Mouse (Mus musculus) urinary bladder, postnatal 25 days (tissue): ENCODE measurements around the gene Mroh3.

Experiments
- DNase-seq: peaks from one replicate; pipeline ENCODE4 v3.0.0; 2022; ENCODE audit warnings: low spot score

The Mroh3 gene

DNA sequence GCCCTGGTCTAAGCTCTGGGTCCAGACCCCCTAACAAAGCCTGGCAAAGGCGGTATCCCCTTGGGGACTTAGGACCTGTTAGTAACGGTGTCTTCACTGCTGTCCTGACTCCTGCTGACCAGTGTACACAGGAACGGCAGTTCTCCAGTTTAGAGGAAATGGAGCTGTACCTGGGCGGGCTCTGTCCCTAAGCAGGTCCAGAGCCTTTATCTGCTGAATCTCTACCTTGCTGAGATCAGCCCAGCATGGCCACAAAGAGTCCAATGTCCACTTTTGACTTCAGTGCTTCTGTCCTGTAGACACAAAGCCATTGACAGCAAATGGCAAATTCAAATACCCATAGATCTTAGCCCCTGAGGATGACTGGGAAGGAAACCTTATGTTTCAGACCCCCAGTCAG, 55.7 kb downstream of the Mroh3 start:
- no peak for DNase-seq

DNA sequence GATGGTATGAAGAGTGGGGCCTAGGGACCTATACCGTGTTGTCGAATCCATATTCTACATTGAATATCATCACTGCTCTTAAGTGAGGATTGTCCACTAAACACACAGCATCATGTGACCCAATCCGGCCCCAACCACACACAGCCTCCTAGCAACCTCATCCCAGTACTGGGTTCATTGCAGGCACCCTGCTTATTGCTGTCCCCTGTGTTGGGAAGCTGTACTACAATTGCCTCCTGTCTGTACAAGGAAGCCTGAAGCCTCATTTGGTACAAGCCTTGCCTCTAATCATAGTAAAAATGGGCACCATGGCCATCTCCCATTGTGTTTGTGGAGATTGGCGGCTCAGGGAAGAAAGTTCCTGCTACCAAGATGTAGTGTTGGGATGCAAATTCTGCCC, 56.3 kb downstream of the Mroh3 start:
- DNase-seq = no peak

DNA sequence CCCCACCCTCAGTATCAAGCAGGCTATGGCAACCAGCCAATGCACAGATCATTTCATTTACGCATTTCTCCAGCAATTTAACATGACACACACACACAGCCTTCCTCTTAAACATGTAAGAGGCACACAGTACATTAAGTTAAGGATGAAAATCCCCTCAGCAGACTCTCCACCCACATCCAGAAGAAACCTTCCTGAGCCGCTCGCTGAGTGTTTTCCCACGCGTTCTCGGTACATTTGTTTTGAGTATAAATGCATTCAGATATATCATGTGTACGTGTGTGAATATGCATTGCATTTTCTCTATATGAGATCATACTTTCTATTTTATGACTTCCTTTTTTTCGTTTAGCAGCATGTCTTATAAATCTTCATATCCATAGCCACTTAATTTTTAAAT, 61.3 kb downstream of the Mroh3 start:
- DNase-seq = no peak

DNA sequence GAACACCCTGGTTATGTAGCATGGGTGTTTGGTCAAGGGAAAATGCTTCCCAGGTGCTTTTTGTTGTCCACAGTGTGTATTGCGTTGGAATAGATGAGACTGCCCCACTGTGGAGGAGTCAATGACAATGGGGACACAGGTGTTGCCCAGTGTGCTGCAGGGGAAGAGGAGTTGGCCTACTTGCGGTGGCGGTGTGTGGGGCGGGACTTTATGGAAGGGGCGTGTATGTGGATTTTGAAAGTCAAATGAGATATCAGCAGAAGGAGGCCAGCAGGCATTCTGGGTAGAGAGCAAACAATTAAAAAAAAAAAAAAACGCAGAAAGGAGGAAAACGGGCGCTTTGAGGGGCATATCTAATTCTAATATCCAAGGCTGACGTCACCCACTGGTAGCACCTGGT, 62.9 kb downstream of the Mroh3 start:
- DNase-seq = no peak

DNA sequence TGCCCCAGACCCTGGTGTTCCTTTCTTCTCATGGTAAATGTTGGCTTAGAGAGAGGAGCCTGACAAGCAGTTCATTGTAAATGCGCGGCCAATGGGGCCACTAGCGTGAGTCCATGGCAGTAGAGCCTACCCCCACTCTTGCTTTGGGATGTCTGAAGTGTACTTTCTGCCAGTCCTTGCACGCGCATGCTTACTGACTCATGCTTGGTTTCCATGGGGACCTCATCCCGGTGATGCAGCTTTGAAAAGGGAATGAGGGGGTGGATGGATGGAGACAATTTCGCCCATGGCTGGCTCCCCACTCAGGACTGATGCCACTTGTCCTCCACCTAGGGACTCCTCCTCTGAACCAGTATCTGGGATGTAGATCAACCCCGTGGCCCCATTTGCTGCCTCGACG, 69.1 kb downstream of the Mroh3 start:
- DNase-seq = no peak

DNA sequence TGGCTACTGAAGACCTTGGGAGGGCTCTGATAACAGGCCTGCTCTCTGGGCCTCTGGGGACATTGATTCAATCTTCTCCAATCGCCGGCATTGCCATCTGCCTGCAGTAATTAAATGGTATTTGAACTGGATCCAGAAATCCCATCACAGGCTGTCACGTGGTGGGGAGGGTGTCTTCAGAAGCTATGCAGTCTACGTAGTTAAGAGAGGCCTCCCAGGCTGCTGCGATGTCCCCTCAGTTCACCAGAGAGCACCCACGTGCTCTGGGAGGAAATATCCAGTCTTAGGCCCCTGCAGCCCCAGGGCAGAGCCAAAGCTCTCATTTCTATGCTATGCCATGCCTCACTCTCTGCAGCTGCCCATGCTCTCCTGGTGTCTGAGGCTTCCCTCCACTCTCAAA, 70.3 kb downstream of the Mroh3 start:
- DNase-seq = no peak

DNA sequence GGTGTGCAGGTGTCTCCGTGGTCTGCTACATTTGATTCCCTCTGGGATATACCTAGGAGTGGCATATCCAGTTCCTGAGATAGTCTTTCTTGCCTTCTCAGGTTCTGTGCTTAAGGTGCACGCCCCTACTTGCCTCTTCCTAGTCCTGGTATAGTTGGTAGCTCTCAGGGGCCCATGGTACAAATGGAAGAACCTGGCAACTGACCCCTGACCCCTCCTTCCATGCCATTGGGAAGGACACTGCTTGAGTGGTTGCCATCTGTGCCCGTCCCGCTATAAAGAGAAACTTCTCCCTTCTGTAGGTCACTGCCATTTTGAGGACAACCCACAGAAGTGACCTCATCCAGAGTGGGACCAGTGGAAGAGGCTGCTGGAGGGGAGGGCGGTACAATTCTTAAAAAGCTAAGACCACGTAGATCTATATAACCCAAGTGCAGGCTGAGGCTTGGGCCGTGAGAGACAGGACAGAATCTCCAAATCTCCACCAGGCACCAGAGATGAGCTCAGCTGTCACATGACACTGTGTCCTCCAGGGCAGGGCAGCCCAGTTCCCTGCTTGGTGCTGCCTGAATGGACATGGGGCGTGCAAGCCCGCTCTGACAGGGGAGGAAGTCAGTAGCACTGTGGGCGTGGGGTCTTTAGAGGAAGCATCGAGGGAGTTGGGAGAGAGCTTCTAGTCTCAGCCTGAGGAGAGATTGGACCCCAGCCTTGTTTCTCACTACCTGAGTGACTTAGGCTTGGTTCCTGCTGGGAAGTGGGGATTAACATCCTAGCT, 71.3 kb downstream of the Mroh3 start:
- no peak for DNase-seq

DNA sequence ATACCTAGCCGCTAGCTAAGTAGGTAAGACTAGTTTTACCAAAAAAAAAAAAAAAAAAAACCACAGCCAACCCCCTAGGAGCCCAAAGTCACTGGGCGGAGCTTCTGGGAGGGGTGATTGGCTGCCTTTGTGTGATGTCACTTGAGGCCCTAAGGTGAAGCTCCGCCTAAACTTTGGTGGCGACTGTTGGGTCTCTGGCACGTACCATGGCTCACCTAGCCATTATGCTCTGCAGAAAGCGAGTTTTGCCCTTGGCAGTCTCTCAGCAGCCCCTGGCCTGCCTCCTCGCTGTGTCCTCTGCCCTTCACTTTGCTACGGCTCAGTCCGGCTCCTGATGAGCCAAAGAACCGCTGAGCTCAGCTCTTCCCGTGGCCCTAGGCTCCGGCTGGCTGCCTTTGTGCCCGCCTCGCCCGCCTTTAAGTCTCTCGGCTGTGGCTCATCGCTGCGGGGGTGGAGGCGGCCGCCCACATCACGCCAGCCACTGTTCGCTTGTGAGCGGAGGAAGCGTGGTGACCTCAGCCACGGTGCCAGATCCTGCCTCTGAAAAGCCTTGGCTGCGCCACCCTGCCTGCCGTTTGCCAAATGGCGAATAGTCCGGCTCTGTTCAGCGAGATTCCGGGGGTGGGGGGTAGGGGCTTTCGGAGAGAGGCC, 72.5 kb downstream of the Mroh3 start:
- peak; percentile 49 for DNase-seq

DNA sequence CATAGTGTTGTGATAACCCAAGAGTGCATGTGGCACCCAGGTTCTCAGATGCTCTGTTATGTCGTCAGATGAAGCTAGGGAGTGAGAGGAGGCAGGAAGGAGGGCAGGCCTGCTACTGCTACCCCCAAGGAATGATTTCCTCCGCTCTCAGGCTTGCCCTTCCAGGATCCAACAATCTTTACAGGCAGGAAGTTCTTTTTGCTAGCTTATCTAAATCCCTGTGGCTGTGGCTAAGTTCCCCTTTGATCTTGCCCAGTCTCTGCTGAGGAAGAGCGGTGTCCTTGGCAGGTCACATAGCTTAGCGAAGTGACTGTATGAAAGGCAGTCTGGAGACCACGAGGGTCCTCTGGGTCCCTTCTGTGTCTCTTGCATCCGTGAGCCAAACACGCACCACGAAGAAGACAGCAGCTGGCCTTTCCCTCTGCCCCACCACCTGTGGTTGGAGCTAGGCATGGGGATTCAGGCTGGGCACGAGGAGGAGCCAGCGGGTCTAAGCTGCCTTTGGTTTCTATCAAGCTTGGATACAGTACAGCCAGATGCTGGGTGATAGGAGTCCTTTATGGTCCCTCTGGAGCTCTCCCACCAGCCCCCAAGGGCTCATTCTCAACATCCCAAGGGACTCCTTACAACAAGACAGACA, 74.3 kb downstream of the Mroh3 start:
- no peak for DNase-seq

DNA sequence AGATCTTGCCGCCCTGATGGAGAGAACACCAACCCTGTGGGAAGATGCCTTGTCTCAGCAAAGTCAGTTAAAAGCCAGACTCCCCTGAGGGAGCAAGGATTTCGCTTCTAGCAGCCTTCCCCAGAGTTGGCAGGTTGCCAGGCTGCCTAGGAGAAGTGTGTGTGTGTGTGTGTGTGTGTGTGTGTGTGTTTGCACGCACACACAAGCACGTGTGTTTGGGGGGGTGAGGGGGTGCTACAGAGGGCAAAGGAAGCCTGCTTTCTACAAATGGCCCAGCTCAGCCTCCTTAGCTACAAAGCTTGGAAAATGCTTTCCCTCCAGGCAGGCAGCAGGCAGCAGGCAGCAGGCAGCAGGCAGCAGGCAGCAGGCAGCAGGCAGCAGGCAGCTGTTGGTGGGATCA, 75.1 kb downstream of the Mroh3 start:
- DNase-seq = peak; percentile 43

DNA sequence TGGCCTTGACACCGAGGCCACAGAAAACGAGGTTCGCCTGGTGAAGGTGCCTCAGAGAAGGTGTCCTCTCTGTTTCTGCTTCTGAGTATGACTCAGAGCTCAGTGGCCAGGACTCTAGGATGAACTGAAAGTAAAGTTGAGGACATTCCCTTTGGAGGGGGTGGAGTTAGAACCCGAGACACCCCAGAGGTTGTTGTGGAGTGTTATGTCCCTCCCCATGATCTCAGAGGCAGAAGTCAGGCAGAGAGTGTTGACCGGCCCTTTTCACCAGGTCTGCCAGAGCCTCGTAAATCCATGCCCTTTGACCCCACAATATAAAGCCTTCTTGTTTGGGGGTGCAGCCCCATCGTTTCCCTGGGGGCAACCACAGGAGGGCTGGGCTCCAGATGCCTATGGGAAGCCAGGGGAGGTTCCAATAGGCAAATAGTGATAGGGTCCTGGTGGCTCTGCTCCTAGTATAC, 75.5 kb downstream of the Mroh3 start:
- no peak for DNase-seq

DNA sequence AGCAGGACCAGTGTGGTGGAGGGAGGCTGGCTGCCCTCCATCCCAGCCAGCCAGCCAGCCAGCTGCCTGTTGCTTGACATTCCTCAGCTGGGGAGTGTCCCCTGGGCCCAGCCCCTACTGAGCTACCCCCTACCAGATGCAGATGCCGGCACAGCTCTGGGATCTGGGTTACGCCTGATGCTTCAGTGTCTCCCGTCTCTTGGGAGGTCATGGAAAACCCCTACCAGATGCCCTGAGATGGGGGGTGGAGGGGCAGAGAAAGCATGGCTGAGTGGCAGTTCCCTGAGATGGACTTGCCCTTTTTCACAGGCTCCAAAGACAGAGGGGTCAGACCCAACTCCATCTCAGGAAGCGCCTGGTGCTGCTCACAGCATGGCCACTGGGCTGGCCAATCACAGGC, 76.1 kb downstream of the Mroh3 start:
- no peak for DNase-seq

DNA sequence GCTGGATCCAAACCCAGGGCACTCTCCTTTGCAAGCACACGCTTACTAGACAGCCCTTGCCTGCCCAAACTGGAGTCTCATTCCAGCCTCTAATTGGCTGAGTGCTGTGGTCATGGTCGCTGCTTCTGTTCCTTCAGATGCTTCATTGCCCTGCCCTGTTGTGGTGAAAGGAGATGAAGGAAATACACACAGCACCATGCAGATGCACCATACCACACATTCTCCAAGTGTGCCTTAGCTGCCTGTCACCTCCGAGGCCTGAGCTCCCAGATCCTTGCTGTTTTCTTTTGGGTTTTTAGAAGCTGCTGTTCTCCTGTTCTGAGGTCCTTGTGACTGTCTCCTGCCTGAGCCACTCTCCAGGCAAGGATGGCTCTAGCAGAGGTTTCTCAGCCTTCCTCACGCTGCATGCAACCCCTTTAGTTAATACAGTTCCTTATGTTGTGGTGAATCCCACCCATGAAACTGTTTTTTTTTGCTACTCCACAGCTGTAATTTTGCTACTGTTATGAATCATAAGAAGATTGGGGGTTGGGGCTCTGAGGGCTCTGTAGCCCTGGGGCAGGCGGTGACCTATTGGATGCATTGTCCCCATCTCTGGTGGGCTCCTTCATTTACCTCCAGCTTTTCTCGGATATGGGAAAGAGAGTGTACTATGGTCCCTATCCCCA, 76.7 kb downstream of the Mroh3 start:
- no peak for DNase-seq

DNA sequence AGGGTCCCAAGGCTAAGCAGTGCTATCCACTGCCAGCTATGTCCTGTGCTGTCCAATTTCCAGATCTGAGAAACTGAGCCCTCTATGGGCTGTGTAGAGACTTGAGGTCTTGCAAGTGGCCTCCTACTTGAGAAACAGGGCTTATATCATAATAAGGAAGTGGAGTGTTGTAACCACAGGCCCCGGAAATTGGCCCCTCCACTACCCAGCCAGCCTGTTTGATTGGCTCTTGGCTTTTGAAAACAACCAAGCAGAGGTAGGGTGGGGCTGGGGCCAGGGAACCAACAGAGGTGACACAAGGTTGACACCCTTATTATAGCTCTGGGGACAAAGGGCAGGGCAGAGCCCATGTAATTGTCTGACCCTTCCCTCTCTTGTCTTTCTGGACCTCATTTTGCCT, 77.6 kb downstream of the Mroh3 start:
- no peak for DNase-seq

DNA sequence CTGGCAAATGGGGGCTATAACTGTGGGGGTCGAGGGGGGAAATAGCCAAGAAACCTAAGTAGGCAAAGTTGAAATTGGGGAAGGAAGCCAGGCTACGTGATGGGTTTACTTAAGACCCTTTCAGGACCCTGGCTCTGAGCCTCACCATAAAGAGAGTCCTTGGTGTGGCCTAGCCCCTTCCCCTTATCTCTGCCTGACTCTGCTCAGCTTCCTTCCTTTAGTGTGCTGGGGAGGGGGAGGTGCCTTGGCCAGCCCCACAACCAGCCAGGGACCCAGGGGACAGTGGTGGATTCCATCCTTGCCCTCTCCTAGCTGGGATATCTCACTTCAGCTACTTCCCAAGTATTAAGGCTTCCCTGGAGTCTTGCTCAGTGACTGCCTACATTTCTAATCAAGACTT, 78.1 kb downstream of the Mroh3 start:
- DNase-seq = no peak

DNA sequence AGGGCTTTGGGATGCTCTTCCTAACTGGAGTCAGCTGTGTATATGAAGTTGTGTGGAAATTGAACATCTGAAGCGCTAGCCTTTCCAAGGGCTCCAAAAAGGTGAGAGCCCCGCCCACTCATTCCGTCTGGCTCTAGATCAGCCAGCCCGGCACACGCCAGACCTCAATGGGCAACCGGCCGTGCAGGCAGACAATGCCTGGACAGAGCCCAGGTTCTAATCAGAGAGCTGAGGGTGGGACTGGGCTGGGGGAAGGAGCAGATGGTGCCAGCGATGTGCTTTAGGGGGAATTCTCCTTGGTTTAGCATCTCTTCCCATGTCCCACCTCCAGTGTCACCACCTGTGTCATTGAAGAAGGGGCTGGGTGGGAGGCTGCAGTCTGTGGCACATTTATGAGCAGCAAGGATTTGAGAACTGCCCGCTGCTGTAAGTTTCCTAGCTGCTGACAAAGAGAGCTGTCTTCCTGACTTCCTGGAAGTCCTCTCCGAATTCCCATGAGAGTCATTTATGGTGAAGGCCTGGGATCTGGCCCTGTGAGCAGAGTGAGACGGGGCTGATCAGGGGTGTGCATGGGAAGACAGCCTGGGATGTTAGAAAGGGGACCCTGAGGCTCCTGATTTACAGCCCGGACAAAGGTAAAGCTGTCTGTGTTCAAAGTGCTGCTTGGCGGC, 78.9 kb downstream of the Mroh3 start:
- DNase-seq = no peak

DNA sequence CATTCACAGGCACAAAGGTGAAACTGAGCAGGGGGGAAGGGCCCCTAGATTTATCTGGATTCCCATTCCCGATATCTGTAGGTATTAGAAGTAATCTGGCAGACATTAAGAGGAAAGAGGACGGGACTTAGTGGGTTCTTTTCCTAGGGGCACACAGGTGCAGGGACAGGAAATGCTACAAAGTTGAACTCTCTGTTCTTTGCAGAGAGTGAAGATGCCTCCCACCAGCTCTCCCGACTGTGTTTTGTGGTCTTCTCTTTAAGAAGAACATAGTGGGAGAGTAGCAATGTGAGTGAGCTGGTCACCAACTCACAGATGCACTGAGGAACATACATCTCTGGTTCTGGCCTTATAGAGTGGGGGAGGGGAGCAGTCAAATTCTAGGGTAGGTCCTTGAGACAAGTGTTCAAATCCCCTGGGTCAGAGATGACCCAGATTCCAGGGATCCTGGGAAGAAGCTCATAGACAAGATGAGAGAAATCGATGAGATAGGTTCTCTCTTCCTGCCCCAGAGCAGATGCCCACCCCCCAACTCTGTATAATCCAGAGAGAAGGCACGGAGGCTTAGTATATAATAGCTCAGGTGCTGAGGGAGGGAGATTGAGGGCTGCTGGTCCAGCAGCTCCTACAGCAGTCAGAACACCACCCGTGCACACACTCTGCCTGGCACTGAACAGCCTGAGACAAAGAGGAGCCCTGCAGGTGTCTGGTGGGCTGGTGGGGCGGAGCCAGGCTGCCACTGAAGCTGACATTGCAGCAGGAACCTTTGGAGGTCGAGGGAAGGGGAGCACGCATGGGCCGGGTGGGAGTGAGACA, 80.0 kb downstream of the Mroh3 start:
- DNase-seq = no peak
